Mouse (Mus musculus) erythroblast, embryonic 14.5 days (primary cell): ENCODE results near the gene Ttll6.

Experiments used
- GATA1 ChIP-seq: IDR thresholded peaks from 2 replicates; pipeline ENCODE4 v1.6.1; 2012; ENCODE audit warnings: low read length, inconsistent platforms, mixed read lengths
- TAL1 ChIP-seq: IDR thresholded peaks from 3 replicates; pipeline ENCODE4 v1.6.1; 2012; ENCODE audit warnings: low read length, inconsistent platforms, mixed read lengths

DNA sequence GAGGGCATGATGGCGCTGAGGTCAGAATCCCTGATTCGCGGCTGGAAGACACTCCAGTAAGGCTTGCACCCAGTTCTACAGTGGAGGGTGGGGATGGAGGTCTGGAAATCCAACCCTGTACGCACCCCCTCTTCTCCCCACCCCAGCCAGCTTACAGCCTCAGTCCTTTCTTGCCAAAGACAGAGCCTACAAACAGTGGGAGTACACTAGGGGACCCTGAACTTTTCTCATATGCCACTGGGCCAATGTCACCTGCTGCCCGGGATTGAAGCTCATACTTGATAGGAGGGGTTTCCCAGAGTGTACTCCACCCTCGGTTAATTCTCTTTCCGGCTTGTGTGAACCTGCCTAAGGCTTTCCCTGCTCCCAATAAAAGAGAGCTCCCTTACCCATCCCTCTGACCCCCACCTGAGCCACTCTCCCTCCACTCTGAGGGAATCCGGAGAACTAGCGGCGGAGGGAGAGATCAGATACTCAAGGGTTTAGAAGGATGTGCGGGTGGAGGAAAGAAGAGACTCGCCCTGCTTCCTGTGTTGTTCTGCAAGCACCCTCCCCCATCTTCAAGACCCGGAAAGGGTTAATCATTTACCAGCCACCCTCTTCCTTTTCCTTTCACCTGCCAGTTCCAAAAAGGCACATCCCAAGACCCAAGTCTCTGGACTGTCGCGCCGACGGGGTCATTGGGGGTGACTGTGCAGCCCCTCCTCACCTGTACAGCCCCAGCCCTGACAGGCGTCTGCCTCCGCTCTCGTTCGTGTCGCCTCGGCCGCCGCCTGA lies 39.1 kb downstream of the Ttll6 start:
- TF ChIP-seq GATA1 (no peak), TAL1 (no peak)
